ENCODE assay signal across 21 mouse cellular contexts in genomic region chr16:52090899-52091298, GRCm38 (mm10). TPM values are rescaled to one million over a fixed set of nuclear protein-coding genes. Genes with fewer than 3 reads are reported as not detected.
A peak's percentile ranks its signal among the peaks of the same experiment; 100 is the strongest.
DNase-seq lines count a peak whose midpoint lies in the region; ATAC-seq and TF ChIP-seq lines count a peak whose summit lies in the region.
"Had no signal": no experiment of that assay in that cellular context is flagged by ENCODE, and none has a peak within 500 bp of the region (broad histone marks: within the 10 kb centered on the region; RNA-seq: fewer than 3 reads in every experiment).

No protein-coding gene starts in this region.

- H3K9me3 ChIP-seq in intestine, postnatal 0 days (ENCODE audit: control insufficient read depth): no peaks in the 10 kb centered on the region
- no peaks in the 10 kb centered on the region for H3K9me3 ChIP-seq in intestine, embryonic 16.5 days (ENCODE audit: control insufficient read depth, low read length)
- H3K9me3 ChIP-seq: hindbrain, embryonic 10.5 days; liver, embryonic 13.5 days; lung, embryonic 15.5 days; midbrain, embryonic 10.5 days; neural tube, embryonic 15.5 days had no signal

- H3K4me3 ChIP-seq in intestine, postnatal 0 days (ENCODE audit: low read depth, low read length): no peak overlapping the region
- H3K4me3 ChIP-seq in intestine, embryonic 16.5 days (ENCODE audit: low read length): no peak overlapping the region
- H3K4me3 ChIP-seq in layer of hippocampus, adult 2 months: no peak overlapping the region
- H3K4me3 ChIP-seq: gastrocnemius, adult 2 months; hindbrain, embryonic 10.5 days; liver, embryonic 13.5 days; lung, embryonic 15.5 days; midbrain, embryonic 10.5 days; neural tube, embryonic 15.5 days had no signal

- no peak overlapping the region for H3K9ac ChIP-seq in intestine, postnatal 0 days (ENCODE audit: low read depth, low read length)
- H3K9ac ChIP-seq in intestine, embryonic 16.5 days (ENCODE audit: low read depth, low read length): no peak overlapping the region
- H3K9ac ChIP-seq: liver, embryonic 13.5 days; lung, embryonic 15.5 days; neural tube, embryonic 15.5 days had no signal

- WGBS in intestine, postnatal 0 days: 40% methylated on average over 6 of the region's 6 CpGs
- 33% methylated on average over 6 of the region's 6 CpGs for WGBS in intestine, embryonic 16.5 days

- no peak overlapping the region for H3K4me2 ChIP-seq in intestine, postnatal 0 days (replicated peaks; ENCODE audit: low read depth)
- H3K4me2 ChIP-seq in intestine, embryonic 16.5 days (ENCODE audit: low read depth, low read length): no peak overlapping the region
- H3K4me2 ChIP-seq: liver, embryonic 13.5 days; lung, embryonic 15.5 days; neural tube, embryonic 15.5 days had no signal

- H3K27ac ChIP-seq in intestine, postnatal 0 days (ENCODE audit: low read depth, low read length): peak overlapping the region; percentile 76
- H3K27ac ChIP-seq in intestine, embryonic 16.5 days (ENCODE audit: low read length): no peak overlapping the region
- no peak overlapping the region for H3K27ac ChIP-seq in layer of hippocampus, adult 2 months
- H3K27ac ChIP-seq: gastrocnemius, adult 2 months; hindbrain, embryonic 10.5 days; liver, embryonic 13.5 days; lung, embryonic 15.5 days; midbrain, embryonic 10.5 days; neural tube, embryonic 15.5 days; stomach, postnatal 0 days had no signal

- TF ChIP-seq CTCF in intestine, postnatal 0 days (IDR thresholded peaks at IDR 0.05; ENCODE audit: low read depth): no peak
- no peak for TF ChIP-seq CTCF in layer of hippocampus, adult 2 months (conservative IDR thresholded peaks at IDR 0.05)

- peak; percentile 54 to 61 for DNase-seq in B cell, adult 2 months
- peak; percentile 32 to 51 for DNase-seq in natural killer cell, adult 2 months (ENCODE audit: low spot score in 2 of 2)
- DNase-seq in layer of hippocampus, adult 2 months (ENCODE audit: low spot score in 2 of 2): no peak
- DNase-seq: adrenal gland, postnatal 14 days; cerebellum, adult 18-20 months; gastrocnemius, adult 2 months; heart, adult 18-20 months; liver, embryonic 13.5 days; retina, postnatal 1 day; thymus, postnatal 36 days had no signal

- H3K4me1 ChIP-seq in intestine, postnatal 0 days (replicated peaks; ENCODE audit: control insufficient read depth, insufficient read depth, low read length): peaks cover 14% of the 10 kb centered on the region
- H3K4me1 ChIP-seq in intestine, embryonic 16.5 days (ENCODE audit: control insufficient read depth, insufficient read depth, low read length): peaks cover 6% of the 10 kb centered on the region
- H3K4me1 ChIP-seq: hindbrain, embryonic 10.5 days had no signal

- H3K36me3 ChIP-seq in intestine, postnatal 0 days (ENCODE audit: control insufficient read depth, insufficient read depth): no peaks in the 10 kb centered on the region
- no peaks in the 10 kb centered on the region for H3K36me3 ChIP-seq in intestine, embryonic 16.5 days (ENCODE audit: control insufficient read depth, insufficient read depth, low read length)
- H3K36me3 ChIP-seq: liver, embryonic 13.5 days had no signal

- no peak for ATAC-seq in intestine, postnatal 0 days
- ATAC-seq in intestine, embryonic 16.5 days: no peak
- ATAC-seq in hematopoietic stem cell, adult 5-6 weeks (replicated peaks in 1 of 2; ENCODE audit: insufficient read depth in 1 of 2, low FRiP score in 2 of 2, low TSS enrichment in 1 of 2, low read depth in 1 of 2, poor library complexity in 2 of 2, severe bottlenecking in 2 of 2): peak; percentile 89 to 95
- no peak for ATAC-seq in frontal cortex, adult (ENCODE audit: low TSS enrichment)
- ATAC-seq: forebrain, embryonic 16.5 days; inflammation-experienced regulatory T-cells, adult 6 months had no signal

- H3K27me3 ChIP-seq in intestine, postnatal 0 days (replicated peaks; ENCODE audit: control insufficient read depth, insufficient read depth, low read length): no peaks in the 10 kb centered on the region
- no peaks in the 10 kb centered on the region for H3K27me3 ChIP-seq in intestine, embryonic 16.5 days (replicated peaks; ENCODE audit: control insufficient read depth, insufficient read depth, low read length)
- H3K27me3 ChIP-seq: liver, embryonic 13.5 days; lung, embryonic 15.5 days; neural tube, embryonic 15.5 days had no signal

RNA-seq across cellular contexts. Expression of gene Cblb, which starts 59.9 kb away (rescaled TPM):
- 3.7 and 4.4 TPM in 2 replicates for polyA plus RNA-seq in intestine, postnatal 0 days (2015; fragmentation: Nextera tagmentation; extraction: Ambion mirVana)
- 5.7 and 7.1 TPM in 2 replicates for polyA plus RNA-seq in intestine, embryonic 16.5 days (2015; fragmentation: Nextera tagmentation; extraction: Ambion mirVana)
- 7.1 and 16.4 TPM in 2 replicates for total RNA-seq in hematopoietic stem cell, adult 5-6 weeks (2017)
- 10 to 100 TPM; 38.6 to 40.0 TPM for total RNA-seq in layer of hippocampus, adult 2 months (2021)

Comparison
In these comparisons a context has a peak if more than half of its experiments do, and no peak if none do; other contexts are left out.
1. ATAC-seq: peak in hematopoietic stem cell, adult 5-6 weeks (2 of 2); none in intestine, postnatal 0 days (single experiment), intestine, embryonic 16.5 days (single experiment) and frontal cortex, adult (single experiment).
2. DNase-seq: peak in B cell, adult 2 months (2 of 2) and natural killer cell, adult 2 months (2 of 2); none in layer of hippocampus, adult 2 months (0 of 2).